Mouse (Mus musculus) liver, embryonic 11.5 days (tissue): Measurements from ENCODE around the gene Pklr. TPM values are rescaled to one million over a fixed set of nuclear protein-coding genes. Genes with fewer than 3 reads are reported as not detected.

Experiments
- ATAC-seq: fragments of 200-750 bp; cut with Nextera tagmentation; replicated peaks from 2 replicates; pipeline ENCODE4 v1.8.0; 2017; ENCODE audit warnings: moderate number of reproducible peaks, mild to moderate bottlenecking, moderate TSS enrichment, moderate library complexity; ENCODE audit not compliant: low FRiP score
- DNase-seq: peaks from one replicate; pipeline ENCODE4 v3.0.0-alpha.2; 2017; ENCODE audit warnings: low spot score
- H3K27ac ChIP-seq: fragments of 300-500 bp; sonication (generic); 2 replicates; pipeline ENCODE4 v1.5.1; 2014; ENCODE audit warnings: mild to moderate bottlenecking, low read depth, low read length, control low read depth
- H3K27me3 ChIP-seq: fragments of 300-500 bp; sonication (generic); replicated peaks from 2 replicates; pipeline ENCODE4 v1.6.1; 2014; ENCODE audit warnings: low read length, mixed read lengths; ENCODE audit not compliant: control insufficient read depth, insufficient read depth
- H3K36me3 ChIP-seq: fragments of 300-500 bp; sonication (generic); 2 replicates; pipeline ENCODE4 v1.6.1; 2014; ENCODE audit warnings: mild to moderate bottlenecking, low read length, moderate library complexity, mixed read lengths; ENCODE audit not compliant: control insufficient read depth, insufficient read depth
- H3K4me1 ChIP-seq: fragments of 300-500 bp; sonication (generic); replicated peaks from 2 replicates; pipeline ENCODE4 v1.6.1; 2014; ENCODE audit warnings: low read length, mixed read lengths; ENCODE audit not compliant: control insufficient read depth, insufficient read depth
- H3K4me2 ChIP-seq: fragments of 300-500 bp; sonication (generic); 2 replicates; pipeline ENCODE4 v1.6.1; 2014; ENCODE audit warnings: mild to moderate bottlenecking, control low read depth, moderate library complexity
- H3K4me3 ChIP-seq: fragments of 300-500 bp; sonication (generic); 2 replicates; pipeline ENCODE4 v1.5.1; 2014; ENCODE audit warnings: low read depth, low read length, control low read depth
- H3K9ac ChIP-seq: fragments of 300-500 bp; sonication (generic); 2 replicates; pipeline ENCODE4 v1.6.1; 2014; ENCODE audit warnings: low read depth, low read length, control low read depth
- H3K9me3 ChIP-seq: fragments of 300-500 bp; sonication (generic); 2 replicates; pipeline ENCODE4 v1.6.1; 2016; ENCODE audit warnings: low read length, inconsistent platforms, mixed read lengths; ENCODE audit not compliant: control insufficient read depth
- WGBS: fragments of 180-500 bp; shearing (Covaris S2); extraction: QIAGEN DNeasy Blood & Tissue Kit; methylation state at CpG from one replicate; pipeline ENCODE4 v1.1.7; 2014; 5-methylcytosine and 5-hydroxymethylcytosine counted together
- polyA plus RNA-seq: library from polyadenylated mRNA; unstranded; fragments of >200 nt; fragmentation: Nextera tagmentation; extraction: Ambion mirVana; gene quantifications from 2 replicates; pipeline ENCODE4 v1.2.1, GENCODE M21; 2014

Pklr gene
- polyA plus RNA-seq, 1 experiment from 2014 or later, result 117 TPM

- ATAC-seq, result peak; percentile 52
- peak; percentile 77 for DNase-seq
- Histone ChIP-seq H3K9me3 (no peaks in the 10 kb centered on the region), H3K27me3 (peaks cover 22% of the 10 kb centered on the region), H3K4me2 (peak within 1 kb of the TSS; percentile 100), H3K4me3 (peak within 1 kb of the TSS; percentile 73), H3K36me3 (peaks cover 20% of the 10 kb centered on the region; the same call in 1 of the 2 replicates), H3K4me1 (peaks cover 30% of the 10 kb centered on the region), H3K27ac (no peak within 1 kb of the TSS), H3K9ac (peak within 1 kb of the TSS; percentile 39)
- WGBS, result 4% methylated on average over 18 of the region's 18 CpGs
These were observed 42.8 kb upstream of the Pklr start, which contains the start of gene Rusc1 for GRCm38 (mm10) chr3:89093175-89093574. Rusc1 (minus strand) TSS chr3:89093311.

GRCm38 (mm10) chr3:89094021-89094420, 41.9 kb upstream of the Pklr start:
- no peak overlapping the region for H3K4me2 ChIP-seq
- H3K36me3 ChIP-seq, result peaks cover 25% of the 10 kb centered on the region; the same call in 1 of the 2 replicates
- WGBS, result 84% methylated on average over 10 of the region's 10 CpGs
- ATAC-seq (no peak), DNase-seq (no peak)
- H3K4me1 ChIP-seq, result peaks cover 23% of the 10 kb centered on the region
- H3K27ac ChIP-seq, result no peak overlapping the region
- peaks cover 22% of the 10 kb centered on the region for H3K27me3 ChIP-seq
- no peak overlapping the region for H3K9ac ChIP-seq
- H3K4me3 ChIP-seq, result no peak overlapping the region
- H3K9me3 ChIP-seq, result no peaks in the 10 kb centered on the region

DNA sequence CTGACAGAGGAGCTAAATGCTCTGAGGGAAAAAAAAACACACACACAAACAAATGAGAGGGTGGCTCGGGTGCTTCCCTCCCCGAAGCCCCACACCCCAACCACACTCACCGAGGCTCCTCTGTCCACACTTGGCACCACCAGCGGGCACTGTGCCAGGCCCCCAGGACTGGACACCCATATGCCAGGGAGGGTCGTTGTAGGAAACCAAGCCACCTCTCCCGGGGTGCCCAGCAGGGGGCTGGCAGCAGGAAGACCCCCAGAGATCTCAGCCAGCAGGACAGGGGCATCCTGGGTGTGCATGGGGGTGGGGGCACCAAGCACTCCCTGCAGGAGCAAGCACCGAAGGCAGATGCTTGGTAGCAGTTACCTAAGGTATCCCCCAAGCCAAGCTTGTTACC, 35.1 kb upstream of the Pklr start, which contains the start of gene Gm43738:
Gene Gm43738 (minus strand): TSS at position 289 of the 400 bp plus-strand sequence.
- Histone ChIP-seq H3K4me2 (peak within 1 kb of the TSS; percentile 94), H3K27me3 (no peaks in the 10 kb centered on the region), H3K9ac (peak within 1 kb of the TSS; percentile 80), H3K27ac (peak within 1 kb of the TSS; percentile 78), H3K9me3 (no peaks in the 10 kb centered on the region), H3K4me3 (peak within 1 kb of the TSS; percentile 72), H3K36me3 (peaks cover 26% of the 10 kb centered on the region; the same call in 1 of the 2 replicates), H3K4me1 (peaks cover 18% of the 10 kb centered on the region)
- no peak for ATAC-seq
- WGBS, result 47% methylated on average over 7 of the region's 7 CpGs
- DNase-seq, result no peak

GRCm38 (mm10) chr3:89101459-89101811, 34.5 kb upstream of the Pklr start:
- H3K4me1 ChIP-seq, result peaks cover 18% of the 10 kb centered on the region
- H3K36me3 ChIP-seq, result peaks cover 22% of the 10 kb centered on the region; the same call in 1 of the 2 replicates
- WGBS, result under 1% methylated on average over 19 of the region's 19 CpGs
- H3K9ac ChIP-seq, result peak overlapping the region; percentile 80
- no peaks in the 10 kb centered on the region for H3K9me3 ChIP-seq
- ATAC-seq (peak; percentile 34), DNase-seq (no peak)
- peak overlapping the region; percentile 72 for H3K4me3 ChIP-seq
- H3K4me2 ChIP-seq, result peak overlapping the region; percentile 94
- H3K27ac ChIP-seq, result peak overlapping the region; percentile 69
- no peaks in the 10 kb centered on the region for H3K27me3 ChIP-seq

DNA sequence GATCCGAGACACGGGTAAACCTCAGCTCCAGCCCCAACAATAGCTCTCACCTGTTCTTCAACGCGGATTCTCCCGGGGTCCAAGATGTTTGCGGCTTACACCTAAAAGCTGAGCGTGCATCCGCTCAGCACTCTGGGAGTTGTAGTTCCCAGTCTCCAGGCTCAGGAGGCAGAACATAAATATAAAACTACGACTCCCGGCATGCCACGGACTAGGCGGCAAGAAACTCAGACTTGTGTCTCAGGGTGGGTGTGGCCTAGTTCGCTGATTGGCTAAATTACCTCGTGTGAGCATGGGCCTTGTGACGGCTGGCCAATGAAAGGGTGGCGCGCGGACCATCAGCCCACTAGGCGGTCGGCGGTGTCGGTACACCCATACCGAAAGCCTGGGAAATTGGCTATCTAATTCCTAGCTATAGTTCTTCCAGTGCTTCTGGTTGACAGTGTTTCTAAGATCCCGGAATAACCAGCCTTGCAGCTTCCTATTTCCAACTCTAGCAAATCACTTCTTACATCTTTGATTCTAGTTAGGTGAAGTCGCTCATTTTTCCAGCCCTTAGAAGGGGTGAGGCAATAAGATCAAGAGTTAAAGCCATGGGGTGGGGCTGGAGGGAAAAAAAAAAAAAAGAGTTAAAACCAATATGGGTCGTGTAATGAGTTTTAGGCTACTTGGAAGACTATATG, 34.0 kb upstream of the Pklr start, which contains the start of gene Fdps:
Gene Fdps (minus strand): TSS at position 148 of the 683 bp plus-strand sequence.
- Histone ChIP-seq H3K9me3 (no peaks in the 10 kb centered on the region), H3K27ac (peak within 1 kb of the TSS; percentile 78), H3K4me2 (peak within 1 kb of the TSS; percentile 94), H3K4me1 (peaks cover 18% of the 10 kb centered on the region), H3K27me3 (no peaks in the 10 kb centered on the region), H3K36me3 (peaks cover 18% of the 10 kb centered on the region; the same call in 1 of the 2 replicates), H3K4me3 (peak within 1 kb of the TSS; percentile 72), H3K9ac (peak within 1 kb of the TSS; percentile 80)
- DNase-seq (peak; percentile 86), ATAC-seq (peak; percentile 99)
- WGBS, result under 1% methylated on average over 26 of the region's 26 CpGs

- peaks cover 18% of the 10 kb centered on the region for H3K4me1 ChIP-seq
- H3K4me3 ChIP-seq, result peak overlapping the region; percentile 72
- no peak for ATAC-seq
- DNase-seq, result no peak
- H3K36me3 ChIP-seq, result peaks cover 14% of the 10 kb centered on the region; the same call in 1 of the 2 replicates
- 56% methylated on average over 12 of the region's 12 CpGs for WGBS
- peak overlapping the region; percentile 78 for H3K27ac ChIP-seq
- no peaks in the 10 kb centered on the region for H3K27me3 ChIP-seq
- H3K4me2 ChIP-seq, result peak overlapping the region; percentile 94
- H3K9me3 ChIP-seq, result no peaks in the 10 kb centered on the region
- peak overlapping the region; percentile 57 for H3K9ac ChIP-seq
These were observed 33.2 kb upstream of the Pklr start for GRCm38 (mm10) chr3:89102495-89103290.

- Histone ChIP-seq H3K4me3 (no peak overlapping the region), H3K27ac (peak overlapping the region; percentile 78), H3K36me3 (peaks cover 10% of the 10 kb centered on the region; the same call in 1 of the 2 replicates), H3K27me3 (no peaks in the 10 kb centered on the region), H3K4me2 (no peak overlapping the region), H3K4me1 (peaks cover 18% of the 10 kb centered on the region), H3K9ac (no peak overlapping the region), H3K9me3 (no peaks in the 10 kb centered on the region)
- no peak for DNase-seq
- no peak for ATAC-seq
- 64% methylated on average over 4 of the region's 4 CpGs for WGBS
These were observed 32.7 kb upstream of the Pklr start for GRCm38 (mm10) chr3:89103291-89103595.

GRCm38 (mm10) chr3:89106881-89107280, 29.1 kb upstream of the Pklr start:
- Histone ChIP-seq H3K9me3 (no peaks in the 10 kb centered on the region), H3K27ac (no peak overlapping the region), H3K4me3 (no peak overlapping the region), H3K36me3 (no peaks in the 10 kb centered on the region), H3K4me1 (peaks cover 9% of the 10 kb centered on the region; the same call in 1 of the 2 replicates), H3K9ac (no peak overlapping the region), H3K4me2 (no peak overlapping the region), H3K27me3 (no peaks in the 10 kb centered on the region)
- no peak for DNase-seq
- no peak for ATAC-seq
